Mouse (Mus musculus): ENCODE results near the gene Rffl.

DNA sequence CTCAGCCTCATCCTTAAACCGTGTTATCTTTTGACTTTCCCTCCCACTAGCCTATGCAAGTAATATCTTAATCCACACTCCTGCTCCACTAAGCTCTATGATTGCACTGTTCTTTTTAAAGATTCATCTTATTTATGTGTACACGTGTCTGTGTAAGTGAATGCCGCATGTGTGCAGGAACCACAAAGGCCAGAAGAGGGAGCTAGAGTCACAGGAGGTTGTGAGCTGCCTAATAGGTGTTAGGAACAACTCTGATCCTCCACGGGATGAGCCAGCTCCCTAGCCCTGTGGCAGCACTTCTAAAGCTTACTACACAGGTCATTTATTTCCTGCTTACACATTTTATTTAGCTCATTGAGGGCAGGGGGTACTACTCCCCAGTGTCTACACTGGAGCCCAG is 51.7 kb downstream of the Rffl start:
- TF ChIP-seq POLR2A (IDR thresholded peaks at IDR 0.05; ENCODE audit: extremely low read depth, insufficient read depth, low read length) (no peak), CTCF (IDR thresholded peaks at IDR 0.05; ENCODE audit: extremely low read depth, insufficient read depth, low read length) (peak; percentile 45; the same call in 1 of the 2 replicates)
